25 mouse cellular contexts compared by ENCODE assay signal in genomic region chr10:61944386-61944785, GRCm38 (mm10). TPM values are rescaled to one million over a fixed set of nuclear protein-coding genes. Genes with fewer than 3 reads are reported as not detected.
"Had no signal": no experiment of that assay in that cellular context is flagged by ENCODE, and none has a peak within 500 bp of the region (broad histone marks: within the 10 kb centered on the region; RNA-seq: fewer than 3 reads in every experiment).

No protein-coding gene starts in this region.

- DNase-seq: gastrocnemius, adult 2 months; gastrocnemius, postnatal 10 days; gastrocnemius, postnatal 25 days; heart, adult 18-20 months; heart, postnatal 10 days; heart, postnatal 4 days; kidney, adult 18-20 months; kidney, adult 8-10 months; kidney, postnatal 14 days; kidney, postnatal 36 days; layer of hippocampus, adult 9-11 months; layer of hippocampus, postnatal 36 days; left cerebral cortex, postnatal 4 days had no signal

- H3K4me3 ChIP-seq: gastrocnemius, adult 2 months; heart, embryonic 10.5 days; heart, embryonic 12.5 days; hindbrain, embryonic 10.5 days; hindbrain, embryonic 12.5 days; intestine, embryonic 15.5 days; kidney, embryonic 15.5 days; limb, embryonic 13.5 days; limb, embryonic 15.5 days; liver, embryonic 12.5 days had no signal

- H3K36me3 ChIP-seq: heart, embryonic 10.5 days; heart, embryonic 12.5 days; hindbrain, embryonic 10.5 days; hindbrain, embryonic 12.5 days; intestine, embryonic 15.5 days; kidney, embryonic 15.5 days; limb, embryonic 13.5 days; limb, embryonic 15.5 days; liver, embryonic 12.5 days had no signal

- ATAC-seq: hindbrain, embryonic 16.5 days; inflammation-experienced regulatory T-cells, adult 6 months; intestine, embryonic 15.5 days; intestine, postnatal 0 days; liver, embryonic 12.5 days had no signal

- H3K27me3 ChIP-seq: heart, embryonic 12.5 days; intestine, embryonic 15.5 days; kidney, embryonic 15.5 days; limb, embryonic 13.5 days; limb, embryonic 15.5 days; liver, embryonic 12.5 days had no signal

RNA-seq across cellular contexts. Expression of gene Col13a1, which starts 34.5 kb away (rescaled TPM):
- polyA plus RNA-seq: inflammation-experienced regulatory T-cells, adult 6 months had no signal
